Mouse (Mus musculus) left cerebral cortex, postnatal 4 days (tissue): ENCODE measurements around the gene Ccdc171. TPM values are rescaled to one million over a fixed set of nuclear protein-coding genes. Genes with fewer than 3 reads are reported as not detected.

ENCODE experiments used
- DNase-seq: peaks from one replicate; pipeline ENCODE4 v3.0.0-alpha.2; 2022
- intact Hi-C: fragments of 180-260 bp; cut with DNase I; formaldehyde crosslinking; loops from one replicate; pipeline ENCODE4 v1.15.1; 2025
- total RNA-seq, 2 experiments: library from RNA; stranded (reverse); gene quantifications; 2 replicates each; pipeline ENCODE4 v1.2.3; 2021

The Ccdc171 gene
- total RNA-seq, 2 experiments from 2014 or later, result 4.2 to 5.6 TPM

DNA sequence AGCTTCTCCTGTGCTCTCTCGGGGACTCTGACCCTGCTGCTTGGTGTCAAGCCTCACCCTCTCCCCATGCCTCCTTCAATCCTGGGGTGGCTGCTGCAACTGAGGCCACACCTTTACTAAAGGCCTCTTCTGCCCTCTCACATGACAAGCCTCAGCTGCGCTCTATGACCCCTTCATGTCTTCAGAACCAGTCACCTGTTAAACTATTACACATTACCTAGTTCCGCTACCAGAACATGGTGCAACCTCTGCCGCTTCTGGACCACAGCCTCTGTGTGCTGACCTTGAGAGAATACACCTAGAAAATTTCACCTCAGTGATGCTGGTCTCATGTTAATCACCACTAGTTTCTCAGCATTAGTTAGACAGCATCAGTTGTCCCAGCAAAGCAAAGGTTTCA, 254.7 kb downstream of the Ccdc171 start:
- no peak for DNase-seq
- intact Hi-C loops, result no loop called here

- intact Hi-C loops, result no loop called here
- no peak for DNase-seq
Observed at GRCm38 (mm10) chr4:83785115-83785514, 259.8 kb downstream of the Ccdc171 start.

DNA sequence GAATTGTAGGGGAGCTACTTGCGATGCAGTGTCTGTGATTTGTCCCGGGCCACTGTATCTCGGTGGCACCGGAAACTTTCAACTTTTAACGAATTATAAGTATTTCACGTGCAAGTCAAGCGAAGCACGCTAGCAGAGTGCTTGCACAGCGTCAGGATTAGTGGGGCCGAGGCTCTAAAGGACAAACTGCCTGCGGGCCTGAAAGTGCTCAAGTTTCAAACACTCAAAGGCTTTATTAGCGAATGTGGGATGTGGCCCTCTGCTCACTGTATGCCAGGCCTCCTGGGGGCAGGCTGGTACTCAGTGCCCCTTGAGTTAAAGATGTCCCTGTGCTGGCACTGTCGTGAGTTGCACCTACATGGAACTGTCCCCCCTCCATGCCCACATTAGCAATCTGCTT, 266.5 kb downstream of the Ccdc171 start:
- no peak for DNase-seq
- intact Hi-C loops, result loop anchor here (5.0 to 10.0 kb wide), 2 partner anchors 1073 to 1305 kb away; no protein-coding TSS in a partner anchor

DNA sequence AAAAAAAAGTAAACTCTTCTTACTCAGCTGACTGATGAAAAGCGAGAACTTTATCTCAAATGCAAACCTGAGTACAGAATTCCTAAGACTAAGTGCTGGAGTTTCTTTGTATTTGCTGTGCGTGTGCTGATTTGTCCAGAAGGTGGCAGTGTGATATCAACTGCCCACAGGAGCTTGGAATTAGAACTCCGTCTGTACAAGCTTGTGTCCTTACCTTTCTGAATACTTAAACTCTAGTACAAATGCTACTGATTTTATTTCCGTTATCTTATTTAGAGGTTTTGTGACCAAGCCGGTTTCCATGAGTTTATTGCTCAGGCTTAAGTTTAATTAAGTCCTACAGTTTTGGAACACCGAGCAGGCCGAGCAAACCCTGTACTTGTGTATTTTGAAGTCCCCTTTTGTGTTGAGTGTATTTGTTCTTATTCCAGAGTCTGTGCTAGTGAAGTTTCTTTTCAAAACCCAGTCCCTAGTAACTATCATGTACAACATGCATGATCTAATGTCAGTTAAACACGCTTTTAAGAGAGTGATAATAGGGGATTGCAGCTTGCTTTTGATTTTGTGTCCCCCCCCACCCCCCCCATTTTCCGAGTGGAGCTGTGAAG, 269.1 kb downstream of the Ccdc171 start:
- peak; percentile 51 for DNase-seq
- intact Hi-C loops, result loop anchor here (5.0 to 10.0 kb wide), 2 partner anchors 1070 to 1303 kb away; no protein-coding TSS in a partner anchor

DNA sequence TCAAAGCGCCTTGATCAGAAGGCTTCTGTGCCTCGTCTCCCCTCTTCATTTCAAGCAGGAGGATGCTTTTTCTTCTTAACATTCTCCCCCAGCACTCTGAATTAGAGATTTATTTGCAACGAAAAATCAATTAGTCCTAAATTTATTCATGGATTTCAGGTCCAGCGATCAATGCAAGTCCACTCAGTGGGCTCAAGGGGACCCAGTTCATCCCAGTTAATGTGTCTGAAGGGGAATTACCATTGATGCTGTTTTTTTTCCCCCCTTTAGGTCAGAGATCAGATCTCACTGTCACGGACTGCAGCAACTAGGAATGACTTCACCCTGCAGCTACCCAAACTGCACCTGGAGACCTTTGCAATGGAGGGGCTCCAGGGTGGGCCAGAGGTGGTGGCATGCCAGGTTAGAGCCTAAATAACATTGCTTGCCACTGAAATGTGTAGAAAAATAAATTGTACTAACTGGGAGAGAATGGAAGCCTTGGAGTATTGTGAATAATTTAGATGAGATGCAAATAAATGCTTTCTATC, 269.6 kb downstream of the Ccdc171 start:
- no peak for DNase-seq
- intact Hi-C loops, result loop anchor here (5.0 to 10.0 kb wide), 2 partner anchors 1070 to 1302 kb away; no protein-coding TSS in a partner anchor

GRCm38 (mm10) chr4:83797976-83798375, 272.6 kb downstream of the Ccdc171 start:
- DNase-seq, result no peak
- intact Hi-C loops, result loop anchor here (10.0 kb wide), 1 partner anchor 1067 kb away; no protein-coding TSS in a partner anchor

DNA sequence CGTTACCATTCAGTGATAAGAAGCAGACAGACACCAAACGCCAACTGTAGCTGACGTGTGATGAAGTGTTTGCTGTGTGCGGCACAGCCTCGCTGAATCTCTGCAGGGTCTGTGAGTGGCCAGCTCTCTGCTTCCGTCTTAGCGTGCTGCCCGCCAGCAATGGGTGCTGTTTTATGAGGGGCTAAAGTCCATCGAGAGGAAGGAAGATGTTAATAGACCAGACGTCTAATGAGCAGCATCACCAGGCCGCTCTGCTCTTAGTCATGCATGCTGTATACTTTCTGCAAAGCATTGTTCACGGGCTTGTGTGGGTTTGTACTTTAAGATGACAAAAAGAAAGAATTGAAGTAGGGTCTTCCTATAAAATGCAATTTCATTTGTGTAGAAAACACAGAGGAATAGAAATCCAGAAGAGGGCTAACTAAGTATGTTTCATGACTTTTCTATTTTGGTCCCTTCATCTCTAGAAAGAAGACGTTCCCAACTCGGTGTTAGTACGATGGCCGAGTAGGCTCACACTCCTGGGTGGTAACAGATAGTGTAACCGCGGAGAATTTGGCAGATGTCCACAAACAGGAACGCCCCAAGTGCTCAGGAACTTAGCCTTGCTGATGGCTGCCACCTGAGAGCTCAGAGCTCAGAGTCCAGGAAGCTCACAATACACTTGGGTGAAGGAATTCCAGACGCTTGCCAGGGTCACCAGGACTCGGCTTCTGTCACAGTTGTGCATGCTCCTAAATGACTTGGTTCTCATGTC, 273.5 kb downstream of the Ccdc171 start:
- intact Hi-C loops, result loop anchor here (10.0 kb wide), 1 partner anchor 1066 kb away; no protein-coding TSS in a partner anchor

GRCm38 (mm10) chr4:83800402-83800801, 275.1 kb downstream of the Ccdc171 start:
- intact Hi-C loops, result no loop called here
- no peak for DNase-seq

More for the DNA sequence above, 273.5 kb downstream of the Ccdc171 start:
- no peak for DNase-seq

- no peak for DNase-seq
- intact Hi-C loops, result no loop called here
Observed at GRCm38 (mm10) chr4:83816925-83817324, 291.6 kb downstream of the Ccdc171 start.

- no peak for DNase-seq
- intact Hi-C loops, result no loop called here
Observed at GRCm38 (mm10) chr4:83829718-83830459, 304.5 kb downstream of the Ccdc171 start.

DNA sequence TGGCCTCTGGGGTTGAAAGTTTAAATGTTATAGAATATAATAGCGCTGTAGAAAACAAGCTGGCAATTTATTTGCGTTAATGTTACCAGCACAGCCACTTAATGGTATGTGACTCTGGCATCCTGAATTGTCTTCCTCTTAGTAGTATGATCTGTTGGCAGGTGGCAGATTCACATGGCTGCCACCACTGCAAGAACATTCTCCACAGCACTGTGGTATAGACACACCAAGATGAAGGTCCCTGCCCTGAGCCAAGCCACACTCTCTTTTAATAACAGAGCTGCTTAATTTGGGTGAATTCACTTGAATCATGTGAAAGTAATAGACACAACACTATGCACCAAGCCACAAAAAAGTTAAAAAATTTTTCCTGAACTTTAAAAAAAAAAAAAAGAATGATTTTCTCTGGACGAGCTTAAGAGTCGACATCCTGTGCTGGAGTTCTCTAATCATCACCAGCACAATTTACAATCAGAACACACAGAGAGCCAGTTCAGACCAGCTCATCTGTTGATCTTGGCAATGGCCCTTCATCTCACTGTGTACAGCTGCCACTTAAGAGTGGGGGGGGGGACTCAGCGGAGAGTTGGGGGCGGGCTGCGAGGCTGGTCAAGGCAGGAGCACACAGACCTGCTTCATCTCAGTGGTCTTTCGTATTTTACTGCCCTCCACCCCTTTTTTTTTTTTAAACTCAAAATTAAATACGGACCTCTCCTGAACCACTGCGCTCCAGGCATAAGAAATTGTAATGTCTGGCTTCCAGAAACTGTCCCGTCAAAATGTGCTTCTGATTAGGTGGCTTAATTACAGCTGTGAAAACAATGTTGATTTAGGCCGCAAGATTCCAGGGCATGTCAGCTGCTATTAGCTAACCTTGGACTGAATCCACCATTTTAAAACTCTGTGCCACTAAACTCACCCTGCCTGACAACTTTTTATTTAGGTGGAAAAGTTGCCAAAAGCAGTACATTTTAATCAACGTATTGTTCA, 305.8 kb downstream of the Ccdc171 start:
- intact Hi-C loops, result no loop called here
- DNase-seq, result peak; percentile 49

DNA sequence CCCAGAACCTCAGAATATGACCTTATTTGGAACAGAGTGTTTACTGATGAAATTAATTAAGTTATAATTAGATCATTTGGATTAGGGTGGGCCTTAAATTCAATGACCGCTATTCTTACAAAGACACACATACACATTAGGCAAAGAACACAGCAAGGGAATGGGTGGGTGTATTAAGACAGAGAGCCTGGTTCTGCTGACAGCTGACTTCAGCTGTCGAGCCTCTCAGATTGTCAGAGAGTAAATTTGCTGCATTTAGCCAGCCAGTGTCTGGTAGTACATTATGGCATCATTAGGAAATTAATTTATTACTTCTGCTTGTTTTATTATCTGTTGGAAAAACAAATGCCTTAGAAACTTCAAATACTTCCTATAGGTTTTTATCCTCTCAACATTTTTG, 313.7 kb downstream of the Ccdc171 start:
- intact Hi-C loops, result no loop called here
- DNase-seq, result no peak

- DNase-seq, result no peak
- intact Hi-C loops, result no loop called here
Observed at GRCm38 (mm10) chr4:83846304-83846703, 321.0 kb downstream of the Ccdc171 start.

- intact Hi-C loops, result no loop called here
- DNase-seq, result no peak
Observed at GRCm38 (mm10) chr4:83853885-83854284, 328.5 kb downstream of the Ccdc171 start.

- DNase-seq, result peak; percentile 6
- intact Hi-C loops, result no loop called here
Observed at GRCm38 (mm10) chr4:83861706-83862105, 336.4 kb downstream of the Ccdc171 start.

DNA sequence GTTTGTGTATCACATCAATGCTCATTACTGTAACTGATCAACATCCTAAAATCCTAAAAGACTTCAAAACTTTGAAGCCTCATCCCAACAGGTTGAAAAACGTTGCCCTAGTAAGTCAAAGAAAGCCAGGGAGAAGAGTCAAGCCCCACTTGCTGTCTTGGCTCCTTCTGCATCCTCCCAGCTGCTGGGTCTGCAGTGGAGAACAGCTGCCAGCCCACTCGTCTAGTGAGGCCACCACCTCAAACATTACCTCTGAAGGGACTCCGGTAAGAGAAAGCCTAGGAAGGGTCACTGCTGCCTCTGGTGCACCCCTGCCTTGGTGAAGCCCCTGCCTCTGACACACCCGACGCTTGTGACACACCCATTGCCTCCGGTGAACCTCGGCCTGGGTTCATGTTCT, 336.9 kb downstream of the Ccdc171 start:
- DNase-seq, result no peak
- intact Hi-C loops, result no loop called here

DNA sequence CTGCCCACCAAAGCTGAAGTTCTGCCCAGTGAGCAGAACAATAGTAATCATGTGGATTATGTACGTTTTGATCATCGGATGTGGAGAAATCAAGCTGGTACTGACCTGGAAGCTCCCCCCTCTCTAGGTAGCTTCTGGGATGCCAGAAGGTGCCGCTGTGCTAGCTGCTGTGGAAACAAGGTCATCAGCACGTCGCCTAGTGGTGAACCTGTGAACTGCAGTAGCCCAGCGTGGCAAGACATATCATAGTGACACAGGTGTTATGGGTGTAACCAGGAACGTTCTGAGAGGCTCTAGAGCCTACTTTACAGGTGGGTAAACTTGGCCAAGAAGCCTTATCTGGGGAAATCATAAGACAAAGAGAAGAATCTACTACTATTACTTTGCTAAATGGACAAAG, 351.3 kb downstream of the Ccdc171 start:
- intact Hi-C loops, result no loop called here
- no peak for DNase-seq

GRCm38 (mm10) chr4:83878236-83878635, 352.9 kb downstream of the Ccdc171 start:
- intact Hi-C loops, result no loop called here
- DNase-seq, result no peak

GRCm38 (mm10) chr4:83888459-83889054, 363.2 kb downstream of the Ccdc171 start:
- no peak for DNase-seq
- intact Hi-C loops, result no loop called here
